In genomic region chr15:78402423-78402822, GRCm38 (mm10) we compare ENCODE assay signal across 10 mouse cellular contexts. TPM values are rescaled to one million over a fixed set of nuclear protein-coding genes. Genes with fewer than 3 reads are reported as not detected.
DNase-seq lines count a peak whose midpoint lies in the region; ATAC-seq and TF ChIP-seq lines count a peak whose summit lies in the region.
"Had no signal": no experiment of that assay in that cellular context is flagged by ENCODE, and none has a peak within 500 bp of the region (broad histone marks: within the 10 kb centered on the region; RNA-seq: fewer than 3 reads in every experiment).

No protein-coding gene starts in this region.

- H3K9me3 ChIP-seq in heart, embryonic 13.5 days = no peaks in the 10 kb centered on the region
- H3K9me3 ChIP-seq in heart, embryonic 10.5 days = no peaks in the 10 kb centered on the region
- H3K9me3 ChIP-seq in kidney, postnatal 0 days (replicated peaks; ENCODE audit: low read length) = no peaks in the 10 kb centered on the region
- no peaks in the 10 kb centered on the region for H3K9me3 ChIP-seq in lung, postnatal 0 days (ENCODE audit: low read length)
- H3K9me3 ChIP-seq: midbrain, embryonic 12.5 days had no signal

- no peak for DNase-seq in heart, embryonic 10.5 days (ENCODE audit: low spot score)
- peak; percentile 76 for DNase-seq in adrenal gland, postnatal 25 days
- DNase-seq in kidney, postnatal 0 days (ENCODE audit: low spot score) = no peak
- DNase-seq in lung, postnatal 0 days (ENCODE audit: low spot score) = peak; percentile 94
- no peak for DNase-seq in spleen, postnatal 14 days (ENCODE audit: low spot score in 2 of 2)
- no peak for DNase-seq in layer of hippocampus, adult 9-10 months (ENCODE audit: low spot score)
- DNase-seq in right cerebral cortex, postnatal 25 days = no peak

- peak overlapping the region; percentile 61 for H3K27ac ChIP-seq in heart, embryonic 13.5 days (replicated peaks)
- H3K27ac ChIP-seq in heart, embryonic 10.5 days = no peak overlapping the region
- H3K27ac ChIP-seq in kidney, postnatal 0 days = peak overlapping the region; percentile 50; the same call in 1 of the 2 replicates
- peak overlapping the region; percentile 98 for H3K27ac ChIP-seq in lung, postnatal 0 days (ENCODE audit: low read length)
- H3K27ac ChIP-seq: midbrain, embryonic 12.5 days had no signal

- no peak overlapping the region for H3K4me3 ChIP-seq in heart, embryonic 13.5 days
- no peak overlapping the region for H3K4me3 ChIP-seq in heart, embryonic 10.5 days
- no peak overlapping the region for H3K4me3 ChIP-seq in kidney, postnatal 0 days (replicated peaks; ENCODE audit: low read depth, low read length)
- no peak overlapping the region for H3K4me3 ChIP-seq in lung, postnatal 0 days (ENCODE audit: low read depth, low read length)
- H3K4me3 ChIP-seq: midbrain, embryonic 12.5 days had no signal

- whole genome bisulfite sequencing in heart, embryonic 13.5 days = 66% methylated on average over 7 of the region's 7 CpGs
- 86% methylated on average over 7 of the region's 7 CpGs for WGBS in heart, embryonic 10.5 days
- 47% methylated on average over 7 of the region's 7 CpGs for WGBS in kidney, postnatal 0 days
- 43% methylated on average over 7 of the region's 7 CpGs for WGBS in lung, postnatal 0 days

- H3K4me2 ChIP-seq in heart, embryonic 13.5 days = no peak overlapping the region
- H3K4me2 ChIP-seq in kidney, postnatal 0 days (ENCODE audit: low read length) = 0 out of 2 replicates have a peak overlapping the region, but pooled peaks have one; percentile 4
- peak overlapping the region; percentile 80 for H3K4me2 ChIP-seq in lung, postnatal 0 days (replicated peaks; ENCODE audit: low read depth, low read length)
- H3K4me2 ChIP-seq: midbrain, embryonic 12.5 days had no signal

- H3K27me3 ChIP-seq in heart, embryonic 13.5 days (replicated peaks) = no peaks in the 10 kb centered on the region
- H3K27me3 ChIP-seq in heart, embryonic 10.5 days (ENCODE audit: insufficient read depth, poor library complexity, severe bottlenecking) = peaks cover 20% of the 10 kb centered on the region
- H3K27me3 ChIP-seq in kidney, postnatal 0 days (ENCODE audit: insufficient read depth, low read length) = no peaks in the 10 kb centered on the region
- no peaks in the 10 kb centered on the region for H3K27me3 ChIP-seq in lung, postnatal 0 days (replicated peaks; ENCODE audit: insufficient read depth, low read length)

- no peak for TF ChIP-seq CTCF in kidney, postnatal 0 days (IDR thresholded peaks at IDR 0.05; ENCODE audit: low read depth)
- no peak for TF ChIP-seq CTCF in lung, postnatal 0 days (IDR thresholded peaks at IDR 0.05)

- no peak for ATAC-seq in heart, embryonic 13.5 days (ENCODE audit: extremely low read depth, insufficient number of reproducible peaks, low FRiP score, low TSS enrichment)
- ATAC-seq in kidney, postnatal 0 days (replicated peaks; ENCODE audit: low FRiP score, low read depth) = no peak
- ATAC-seq in lung, postnatal 0 days = peak; percentile 56

- no peaks in the 10 kb centered on the region for H3K36me3 ChIP-seq in heart, embryonic 13.5 days
- H3K36me3 ChIP-seq in heart, embryonic 10.5 days = no peaks in the 10 kb centered on the region
- H3K36me3 ChIP-seq in kidney, postnatal 0 days (ENCODE audit: insufficient read depth, low read length) = no peaks in the 10 kb centered on the region
- no peaks in the 10 kb centered on the region for H3K36me3 ChIP-seq in lung, postnatal 0 days (ENCODE audit: insufficient read depth, low read length)
- H3K36me3 ChIP-seq: midbrain, embryonic 12.5 days had no signal

- peaks cover 58% of the 10 kb centered on the region for H3K4me1 ChIP-seq in heart, embryonic 13.5 days
- peaks cover 34% of the 10 kb centered on the region for H3K4me1 ChIP-seq in heart, embryonic 10.5 days
- peaks cover 21% of the 10 kb centered on the region for H3K4me1 ChIP-seq in kidney, postnatal 0 days (replicated peaks; ENCODE audit: insufficient read depth, low read length)
- H3K4me1 ChIP-seq in lung, postnatal 0 days (ENCODE audit: insufficient read depth, low read depth, low read length) = peaks cover 33% of the 10 kb centered on the region

- no peak overlapping the region for H3K9ac ChIP-seq in heart, embryonic 13.5 days
- no peak overlapping the region for H3K9ac ChIP-seq in kidney, postnatal 0 days (ENCODE audit: low read depth, low read length)
- H3K9ac ChIP-seq in lung, postnatal 0 days (replicated peaks; ENCODE audit: low read depth) = no peak overlapping the region
- H3K9ac ChIP-seq: midbrain, embryonic 12.5 days had no signal

- peak; percentile 72 for TF ChIP-seq EP300 in lung, postnatal 0 days (IDR thresholded peaks at IDR 0.05)

RNA-seq across cellular contexts. Expression of gene Tst, which starts 3.3 kb away (rescaled TPM):
- 12.2 and 14.2 TPM in 2 replicates for polyA plus RNA-seq in heart, embryonic 13.5 days (2015; fragmentation: Nextera tagmentation; extraction: Ambion mirVana)
- 9.5 and 25.6 TPM in 2 replicates for polyA plus RNA-seq in heart, embryonic 10.5 days (2016; fragmentation: Nextera tagmentation; extraction: Ambion mirVana)
- total RNA-seq in adrenal gland, postnatal 25 days (2021) = 246 and 299 TPM in 2 replicates
- polyA plus RNA-seq in kidney, postnatal 0 days (2015; fragmentation: Nextera tagmentation; extraction: Ambion mirVana) = 128 and 131 TPM in 2 replicates
- polyA plus RNA-seq in lung, postnatal 0 days (2015; fragmentation: Nextera tagmentation; extraction: Ambion mirVana) = 160 and 171 TPM in 2 replicates

RNA-seq across cellular contexts. Expression of gene Mpst, which starts 3.8 kb away (rescaled TPM):
- 0.99 and 1.9 TPM in 2 replicates for polyA plus RNA-seq in heart, embryonic 13.5 days (2015; fragmentation: Nextera tagmentation; extraction: Ambion mirVana)
- polyA plus RNA-seq in heart, embryonic 10.5 days (2016; fragmentation: Nextera tagmentation; extraction: Ambion mirVana) = 0.75 and 1.4 TPM in 2 replicates
- 56.9 and 61.7 TPM in 2 replicates for total RNA-seq in adrenal gland, postnatal 25 days (2021)
- polyA plus RNA-seq in kidney, postnatal 0 days (2015; fragmentation: Nextera tagmentation; extraction: Ambion mirVana) = 3.0 and 4.6 TPM in 2 replicates
- polyA plus RNA-seq in lung, postnatal 0 days (2015; fragmentation: Nextera tagmentation; extraction: Ambion mirVana) = 4.1 TPM in 2 replicates

RNA-seq across cellular contexts. Expression of gene Tex33, which starts 6.7 kb away (rescaled TPM):
- not detected in 2 replicates for polyA plus RNA-seq in heart, embryonic 13.5 days (2015; fragmentation: Nextera tagmentation; extraction: Ambion mirVana)
- polyA plus RNA-seq in heart, embryonic 10.5 days (2016; fragmentation: Nextera tagmentation; extraction: Ambion mirVana) = not detected in 2 replicates
- not detected in 2 replicates for total RNA-seq in adrenal gland, postnatal 25 days (2021)
- polyA plus RNA-seq in kidney, postnatal 0 days (2015; fragmentation: Nextera tagmentation; extraction: Ambion mirVana) = not detected in 2 replicates
- not detected in 2 replicates for polyA plus RNA-seq in lung, postnatal 0 days (2015; fragmentation: Nextera tagmentation; extraction: Ambion mirVana)
- polyA plus RNA-seq: intestine, embryonic 14.5 days; midbrain, embryonic 12.5 days had no signal

RNA-seq across cellular contexts. Expression of gene Kctd17, which starts 25.9 kb away (rescaled TPM):
- 22.5 and 23.0 TPM in 2 replicates for polyA plus RNA-seq in heart, embryonic 13.5 days (2015; fragmentation: Nextera tagmentation; extraction: Ambion mirVana)
- 23.0 and 30.3 TPM in 2 replicates for polyA plus RNA-seq in heart, embryonic 10.5 days (2016; fragmentation: Nextera tagmentation; extraction: Ambion mirVana)
- total RNA-seq in adrenal gland, postnatal 25 days (2021) = 73.5 and 84.3 TPM in 2 replicates
- 44.8 and 47.8 TPM in 2 replicates for polyA plus RNA-seq in kidney, postnatal 0 days (2015; fragmentation: Nextera tagmentation; extraction: Ambion mirVana)
- 23.4 and 27.4 TPM in 2 replicates for polyA plus RNA-seq in lung, postnatal 0 days (2015; fragmentation: Nextera tagmentation; extraction: Ambion mirVana)

Comparison
In these comparisons a context has a peak if more than half of its experiments do, and no peak if none do; other contexts are left out.
1. DNase-seq: peak in adrenal gland, postnatal 25 days (single experiment) and lung, postnatal 0 days (single experiment); none in heart, embryonic 10.5 days (single experiment), kidney, postnatal 0 days (single experiment), spleen, postnatal 14 days (0 of 2), layer of hippocampus, adult 9-10 months (single experiment) and right cerebral cortex, postnatal 25 days (single experiment).